Mouse (Mus musculus): ENCODE results near the gene Slc39a1.
"Not testable (repeated sequence)": the region's sequence is repeated elsewhere in the genome, so short reads cannot be mapped to it uniquely, and the experiment has no call there.

The Slc39a1 gene

DNA sequence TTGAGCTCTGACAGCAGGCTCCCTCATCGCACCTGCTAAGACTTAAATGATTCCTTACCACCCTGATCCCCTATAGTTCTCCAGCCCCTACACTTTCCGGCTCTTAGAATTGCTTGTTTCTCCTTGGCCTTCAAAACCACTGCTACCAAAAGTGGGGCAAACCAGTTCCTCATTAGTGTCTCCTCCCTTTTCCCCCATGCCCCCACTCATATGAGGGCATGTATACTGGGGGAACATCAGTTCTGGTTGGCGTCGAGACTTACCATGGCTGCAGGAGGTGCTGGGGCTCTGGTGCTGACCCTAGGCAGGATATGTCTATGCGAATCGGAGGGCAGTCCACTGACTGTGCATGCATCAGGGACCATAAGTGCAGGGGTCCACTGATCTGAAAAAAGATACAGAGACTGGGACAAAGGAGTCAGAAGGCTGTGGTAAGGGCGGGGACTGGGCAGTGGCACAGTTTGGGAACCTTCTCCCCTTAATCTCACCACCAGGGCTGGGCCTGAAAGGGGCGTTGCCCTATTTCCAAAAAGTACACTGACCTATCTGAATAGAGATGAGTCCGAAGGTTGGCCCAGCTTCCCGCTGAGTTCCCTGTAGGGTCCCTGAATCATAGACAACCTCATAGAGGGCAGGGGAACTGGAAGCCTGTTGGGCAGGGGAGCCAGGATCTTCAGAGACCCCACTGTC, 6.2 kb upstream of the Slc39a1 start:
- no peak for DNase-seq

DNA sequence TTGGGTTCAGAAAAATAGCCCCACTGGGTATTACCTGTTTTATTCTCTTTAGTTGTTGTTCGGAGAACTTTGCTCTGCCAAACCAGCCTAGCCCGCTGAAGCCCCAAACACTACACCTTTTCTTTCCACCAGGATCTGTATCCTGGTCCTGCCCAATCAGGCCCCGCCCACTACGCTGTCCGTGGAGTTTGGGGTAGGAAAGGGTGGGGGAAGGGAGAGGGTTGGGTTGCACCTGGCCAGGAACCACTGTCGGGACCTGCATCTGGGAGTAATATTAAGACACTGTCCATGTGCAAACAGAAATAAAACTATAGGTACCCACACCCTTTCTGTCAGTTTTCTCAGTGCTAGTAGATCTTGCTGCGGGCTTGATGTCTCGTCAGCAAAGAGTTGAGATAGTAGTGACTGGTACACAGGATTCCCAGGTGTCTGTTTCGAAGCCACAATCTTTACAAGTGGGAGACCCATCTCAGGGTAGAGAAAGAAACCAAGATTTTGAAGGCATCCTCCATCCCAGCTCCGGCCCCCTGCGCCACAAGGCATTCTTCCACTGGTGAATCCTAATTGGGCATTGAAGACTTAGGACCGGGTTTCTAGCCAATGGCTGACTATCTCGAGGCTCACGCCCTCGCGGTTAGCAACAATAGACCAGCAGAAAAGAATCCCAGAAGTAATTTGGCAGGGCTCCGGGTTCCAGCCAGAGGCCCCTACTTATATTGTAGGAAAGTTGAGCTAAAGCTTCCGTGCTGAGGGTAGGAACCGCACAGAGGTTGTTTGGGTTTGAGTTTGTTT, 4.8 kb upstream of the Slc39a1 start, which contains the start of gene Creb3l4:
Creb3l4 (minus strand) TSS at position 529 of the 792 bp plus-strand sequence.
- DNase-seq, result no peak

DNA sequence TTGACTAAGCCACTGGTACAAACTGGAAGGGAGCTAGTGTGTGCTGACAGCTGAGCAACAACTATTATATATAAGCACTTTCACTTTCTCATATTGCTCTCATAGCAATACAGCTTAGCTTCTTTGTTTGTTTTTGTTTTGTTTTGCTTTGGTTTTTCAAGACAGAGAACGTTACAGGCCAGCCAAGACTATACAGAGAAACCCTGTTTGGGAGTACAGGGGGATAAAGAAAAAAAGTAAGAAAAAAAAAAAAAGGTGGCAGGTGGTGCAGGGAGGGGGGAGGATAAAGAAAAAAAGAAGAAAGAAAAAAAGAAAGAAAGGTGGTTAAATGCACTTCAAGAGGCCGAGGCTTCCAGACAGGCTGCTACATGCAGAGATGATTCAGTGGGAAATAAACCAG, 2.6 kb upstream of the Slc39a1 start:
- DNase-seq, result no peak

DNA sequence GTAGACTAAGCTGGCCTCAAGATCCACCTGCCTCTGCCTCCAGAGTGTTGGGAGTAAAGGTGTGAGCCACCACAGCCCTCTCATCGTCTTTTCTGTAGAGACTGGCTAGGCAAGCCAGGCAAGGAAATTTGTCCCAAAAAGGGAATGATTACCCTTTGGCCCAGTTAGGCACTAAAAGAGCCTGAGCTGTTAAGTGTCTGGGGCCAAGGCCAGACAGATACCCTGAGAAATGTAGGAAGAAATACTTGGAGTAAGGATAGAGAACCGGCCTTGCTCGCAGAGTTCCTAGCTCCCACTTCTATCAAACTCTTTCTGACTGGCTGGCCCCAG, 377 bp upstream of the Slc39a1 start:
- no peak for DNase-seq

DNA sequence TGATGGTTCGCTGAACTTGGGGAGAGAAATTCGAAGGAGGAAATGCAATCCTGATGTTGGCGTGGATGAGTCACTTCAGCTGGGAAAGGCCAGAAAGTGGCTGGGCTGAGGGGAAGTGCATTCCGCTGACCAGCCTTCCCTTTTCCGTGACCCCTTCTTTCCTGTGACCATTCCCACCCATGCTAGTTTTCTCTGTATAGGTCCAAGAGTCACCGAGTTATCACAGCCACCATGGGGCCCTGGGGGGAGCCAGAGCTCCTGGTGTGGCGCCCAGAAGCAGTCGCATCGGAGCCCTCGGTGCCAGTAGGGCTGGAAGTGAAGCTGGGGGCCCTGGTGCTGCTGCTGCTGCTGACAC, 751 bp downstream of the Slc39a1 start:
- DNase-seq, result peak; percentile 25 to 47

DNA sequence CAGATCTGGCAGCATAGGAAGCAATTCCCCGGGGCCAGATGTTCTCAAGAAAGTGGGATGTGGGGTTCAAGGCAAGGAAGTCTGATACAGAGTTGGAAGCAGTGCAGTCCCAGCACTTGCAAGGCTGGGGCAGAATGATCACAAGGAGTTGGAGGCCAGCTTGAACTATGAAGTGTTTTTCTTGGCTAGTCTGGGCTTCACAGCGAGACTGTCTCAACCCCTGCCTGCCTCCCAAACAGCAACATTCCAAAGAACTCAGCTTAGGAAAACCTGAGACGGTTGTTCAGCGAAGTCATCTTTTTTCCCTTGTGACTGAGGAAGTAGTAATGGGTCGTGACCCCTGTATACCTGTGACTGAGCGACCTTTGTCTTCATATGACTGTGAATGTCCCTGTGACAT, 2.8 kb downstream of the Slc39a1 start:
- no peak for DNase-seq

DNA sequence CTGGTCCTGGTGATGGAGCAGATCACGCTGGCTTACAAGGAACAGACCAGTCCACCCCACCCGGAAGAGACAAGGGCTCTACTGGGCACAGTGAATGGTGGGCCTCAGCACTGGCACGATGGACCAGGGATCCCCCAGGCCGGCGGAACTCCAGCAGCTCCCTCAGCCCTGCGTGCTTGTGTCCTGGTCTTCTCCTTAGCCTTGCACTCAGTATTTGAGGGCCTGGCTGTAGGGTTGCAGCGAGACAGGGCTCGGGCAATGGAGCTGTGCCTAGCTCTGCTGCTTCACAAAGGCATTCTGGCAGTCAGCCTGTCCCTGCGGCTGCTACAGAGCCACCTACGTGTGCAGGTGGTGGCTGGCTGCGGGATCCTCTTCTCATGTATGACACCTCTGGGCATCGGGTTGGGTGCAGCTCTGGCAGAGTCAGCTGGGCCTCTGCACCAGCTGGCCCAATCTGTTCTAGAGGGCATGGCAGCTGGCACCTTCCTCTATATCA, 3.8 kb downstream of the Slc39a1 start:
- DNase-seq, result not testable (repeated sequence)

DNA sequence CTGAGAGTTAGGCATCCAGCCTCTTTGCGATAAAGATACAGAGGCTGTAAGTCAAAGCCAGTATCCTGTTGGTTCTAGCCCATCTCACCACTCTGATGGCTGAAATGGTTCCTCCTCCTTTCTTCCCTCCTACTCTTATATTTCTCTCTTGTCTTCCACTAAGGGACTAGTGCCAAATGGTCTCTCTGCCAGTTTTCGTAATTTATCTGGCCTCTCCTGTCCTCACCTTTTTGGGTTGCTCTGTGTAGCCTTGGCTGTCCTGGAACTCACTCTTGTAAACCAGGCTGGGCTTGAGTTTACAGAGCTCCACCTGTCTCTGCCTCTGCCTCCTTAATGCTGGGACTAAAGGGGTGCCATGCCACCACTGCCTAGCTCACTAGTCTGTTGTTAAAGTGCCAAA, 4.7 kb downstream of the Slc39a1 start:
- not testable (repeated sequence) for DNase-seq

DNA sequence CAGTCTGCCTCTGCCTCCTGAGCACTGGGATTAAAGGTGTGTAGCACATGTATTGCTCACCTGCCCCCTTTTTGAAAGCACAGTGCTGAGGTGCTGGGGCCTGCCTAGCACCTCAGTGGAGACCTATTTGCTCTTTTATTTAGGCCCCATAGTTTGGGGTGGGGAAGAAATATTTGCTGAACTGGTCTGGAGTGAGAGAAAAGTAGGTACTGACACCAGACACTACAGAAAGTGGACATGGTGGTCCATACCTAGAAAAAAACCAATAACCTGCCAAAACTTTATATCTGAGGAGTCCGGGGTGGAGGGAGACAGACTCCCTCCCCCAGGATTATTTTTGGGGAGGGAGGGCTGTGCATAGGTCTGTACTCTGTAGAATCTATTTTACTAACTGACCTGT, 5.2 kb downstream of the Slc39a1 start:
- not testable (repeated sequence) for DNase-seq

DNA sequence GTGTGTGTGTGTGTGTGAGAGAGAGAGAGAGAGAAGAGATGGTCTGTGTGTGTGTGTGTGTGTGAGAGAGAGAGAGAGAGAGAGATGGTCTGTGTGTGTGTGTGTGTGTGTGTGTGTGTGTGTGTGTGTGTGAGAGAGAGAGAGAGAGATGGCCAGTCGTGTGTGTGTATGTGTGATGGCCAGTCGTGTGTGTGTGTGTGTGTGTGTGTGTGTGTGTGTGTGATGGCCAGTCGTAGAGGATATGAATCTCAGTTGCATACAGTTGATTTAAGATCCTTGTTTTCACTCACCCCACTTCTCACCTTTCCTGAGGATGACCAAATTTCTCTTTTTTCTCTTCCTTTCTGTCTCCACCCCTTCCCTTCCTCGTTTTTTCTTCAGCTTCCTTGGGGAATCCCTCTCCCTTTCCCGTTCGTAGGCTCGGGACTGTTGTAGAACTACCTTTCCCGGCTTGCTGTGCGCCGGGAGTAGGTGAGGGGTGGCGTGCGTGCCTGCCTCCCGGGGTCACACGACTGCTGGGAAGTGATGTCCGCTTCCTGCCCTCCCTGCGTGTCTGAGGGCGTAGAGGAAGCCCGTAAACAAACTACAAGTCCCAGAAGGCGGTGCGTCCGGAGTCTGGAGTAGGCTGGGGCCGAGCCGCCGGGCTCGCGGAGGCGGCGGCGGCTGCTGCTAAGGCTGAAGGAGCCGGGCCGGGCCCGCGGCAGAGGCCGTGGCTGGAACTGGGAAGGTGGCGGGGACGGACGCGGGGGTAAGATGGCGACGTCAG, 5.9 kb downstream of the Slc39a1 start, which contains the start of gene Crtc2:
Crtc2 (plus strand) TSS at position 511 of the 766 bp plus-strand sequence.
- DNase-seq, result peak; percentile 90 to 95

GRCm38 (mm10) chr3:90254419-90255193, 6.6 kb downstream of the Slc39a1 start:
- peak in 1 of 2 experiments; percentile 26 for DNase-seq

- no peak for DNase-seq
Measured at GRCm38 (mm10) chr3:90255194-90255565, 7.2 kb downstream of the Slc39a1 start.

- no peak for DNase-seq
Measured at GRCm38 (mm10) chr3:90255784-90256353, 7.9 kb downstream of the Slc39a1 start.

GRCm38 (mm10) chr3:90256731-90257530, 9.0 kb downstream of the Slc39a1 start:
- no peak for DNase-seq

- DNase-seq, result no peak
Measured at GRCm38 (mm10) chr3:90258521-90258920, 10.5 kb downstream of the Slc39a1 start.

GRCm38 (mm10) chr3:90263121-90263771, 15.3 kb downstream of the Slc39a1 start:
- no peak for DNase-seq

DNA sequence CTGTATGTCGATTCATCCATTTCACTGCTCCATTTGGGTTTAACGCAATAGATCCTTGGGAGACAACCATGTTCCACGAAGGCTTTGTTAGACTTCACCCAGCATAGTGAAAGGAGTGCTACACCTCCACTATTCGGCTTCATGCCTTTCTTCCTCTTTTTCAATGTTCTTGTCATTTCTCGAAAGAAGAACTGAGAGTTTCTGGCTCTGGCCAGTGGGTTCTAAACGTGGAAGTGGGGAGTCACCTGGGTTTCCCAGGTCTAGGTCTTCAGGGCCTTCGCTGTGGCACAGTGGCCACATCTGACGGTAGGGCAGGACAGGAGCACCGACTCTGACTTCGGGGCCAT, 16.7 kb downstream of the Slc39a1 start:
- no peak for DNase-seq

DNA sequence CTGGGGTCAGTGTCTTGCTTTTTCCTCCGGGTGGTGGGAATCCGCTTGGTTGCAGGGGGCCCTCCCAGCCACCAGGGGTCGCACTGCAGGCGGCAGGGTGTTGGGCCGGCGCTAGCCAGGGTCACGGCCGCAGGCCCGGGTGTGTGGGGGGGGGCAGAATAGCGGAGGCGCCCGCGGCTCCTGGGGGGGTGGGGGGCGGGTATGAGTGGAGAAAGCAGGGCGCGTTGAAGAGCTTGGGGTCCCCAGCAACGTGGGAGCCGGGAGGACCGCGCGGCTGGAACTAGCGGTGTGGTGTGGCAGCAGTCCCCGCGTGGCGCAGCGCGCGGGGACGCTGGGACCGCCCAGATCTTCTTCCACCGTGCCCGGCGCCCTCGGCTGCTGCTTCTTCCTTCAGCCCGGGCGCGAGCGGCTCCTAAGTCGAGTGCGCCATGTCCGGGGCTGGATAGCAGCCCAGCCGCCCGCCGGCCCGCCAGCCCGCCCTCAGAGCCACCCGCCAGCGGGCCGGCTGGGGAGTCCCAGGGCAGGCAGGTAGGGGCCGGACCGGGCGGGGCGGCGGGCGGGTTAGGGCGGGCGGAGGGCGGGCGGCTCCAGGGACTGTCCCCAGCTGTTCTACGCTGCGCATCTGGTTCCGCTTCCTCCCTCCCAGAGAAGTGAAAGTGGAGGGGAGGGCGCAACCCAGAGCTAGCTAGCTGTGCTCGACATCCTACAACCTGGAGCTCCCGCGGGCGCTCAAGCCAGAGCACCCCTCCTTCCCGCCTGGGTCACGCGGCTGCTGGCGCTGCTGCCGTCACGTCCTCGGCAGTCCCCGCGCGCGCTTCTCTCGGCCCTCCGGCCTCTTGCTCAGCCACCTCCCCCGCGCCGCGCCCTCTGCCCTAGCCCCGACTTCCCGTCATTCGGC, 17.3 kb downstream of the Slc39a1 start, which contains the start of gene Dennd4b:
Dennd4b (plus strand) TSS at position 152 of the 898 bp plus-strand sequence.
- DNase-seq, result peak; percentile 89 to 91

GRCm38 (mm10) chr3:90265932-90266741, 18.2 kb downstream of the Slc39a1 start:
- peak; percentile 63 to 68 for DNase-seq
